Mouse (Mus musculus): ENCODE data around the gene Bloc1s5.

- TF ChIP-seq CTCF (IDR thresholded peaks at IDR 0.05; ENCODE audit: insufficient read depth, low read depth, low read length) (no peak), POLR2A (IDR thresholded peaks at IDR 0.05; ENCODE audit: insufficient read depth, low read depth, low read length) (no peak)
These were observed 37.4 kb upstream of the Bloc1s5 start for GRCm38 (mm10) chr13:38672336-38672735.
